Mouse (Mus musculus) myocyte (in vitro differentiated cells): ENCODE results near the gene Akap13.

Experiments
- MYOG ChIP-seq, 3 experiments: IDR thresholded peaks; one replicate each; pipeline ENCODE4 v1.6.1; 2011; ENCODE audit warnings: control low read depth in 2 of 3, low read depth in 2 of 3, mild to moderate bottlenecking in 2 of 3; ENCODE audit not compliant: insufficient read length in 2 of 3, control insufficient read depth in 1 of 3, insufficient read depth in 1 of 3
- USF1 ChIP-seq: IDR thresholded peaks from one replicate; pipeline ENCODE4 v1.6.1; 2011; ENCODE audit warnings: low read depth, mild to moderate bottlenecking, control low read depth, moderate library complexity

DNA sequence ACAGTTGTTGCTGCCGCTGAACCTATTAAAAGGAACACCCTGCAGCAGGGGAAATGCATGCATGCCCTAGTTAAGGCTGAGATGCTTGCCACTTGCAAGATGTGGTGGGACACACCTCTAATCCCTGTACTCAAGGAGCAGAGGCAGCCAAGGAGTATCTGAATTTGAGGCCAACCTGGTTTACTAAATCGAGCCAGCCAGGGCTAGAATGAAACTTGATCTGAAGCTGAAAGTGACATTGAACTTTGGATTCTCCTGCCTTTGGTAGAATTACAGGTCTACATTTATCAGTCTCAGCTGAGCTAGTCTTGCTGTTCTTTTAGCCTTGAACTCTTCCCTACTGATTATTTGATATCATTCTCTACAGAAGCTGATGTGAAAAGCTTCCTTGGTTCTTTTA, 172.5 kb downstream of the Akap13 start:
- TF ChIP-seq MYOG (IDR thresholded peaks at IDR 0.05; ENCODE audit: control insufficient read depth in 1 of 3, insufficient read depth in 1 of 3, insufficient read length in 2 of 3, low read depth in 2 of 3) = no peak
- TF ChIP-seq USF1 = no peak
